Mouse (Mus musculus): ENCODE data around the gene Trim34a. TPM values are rescaled to one million over a fixed set of nuclear protein-coding genes. Genes with fewer than 3 reads are reported as not detected.

Gene Trim34a
- polyA plus RNA-seq (2017; shearing (Covaris generic)), result 10 to 100 TPM; 37.5 to 46.9 TPM

DNA sequence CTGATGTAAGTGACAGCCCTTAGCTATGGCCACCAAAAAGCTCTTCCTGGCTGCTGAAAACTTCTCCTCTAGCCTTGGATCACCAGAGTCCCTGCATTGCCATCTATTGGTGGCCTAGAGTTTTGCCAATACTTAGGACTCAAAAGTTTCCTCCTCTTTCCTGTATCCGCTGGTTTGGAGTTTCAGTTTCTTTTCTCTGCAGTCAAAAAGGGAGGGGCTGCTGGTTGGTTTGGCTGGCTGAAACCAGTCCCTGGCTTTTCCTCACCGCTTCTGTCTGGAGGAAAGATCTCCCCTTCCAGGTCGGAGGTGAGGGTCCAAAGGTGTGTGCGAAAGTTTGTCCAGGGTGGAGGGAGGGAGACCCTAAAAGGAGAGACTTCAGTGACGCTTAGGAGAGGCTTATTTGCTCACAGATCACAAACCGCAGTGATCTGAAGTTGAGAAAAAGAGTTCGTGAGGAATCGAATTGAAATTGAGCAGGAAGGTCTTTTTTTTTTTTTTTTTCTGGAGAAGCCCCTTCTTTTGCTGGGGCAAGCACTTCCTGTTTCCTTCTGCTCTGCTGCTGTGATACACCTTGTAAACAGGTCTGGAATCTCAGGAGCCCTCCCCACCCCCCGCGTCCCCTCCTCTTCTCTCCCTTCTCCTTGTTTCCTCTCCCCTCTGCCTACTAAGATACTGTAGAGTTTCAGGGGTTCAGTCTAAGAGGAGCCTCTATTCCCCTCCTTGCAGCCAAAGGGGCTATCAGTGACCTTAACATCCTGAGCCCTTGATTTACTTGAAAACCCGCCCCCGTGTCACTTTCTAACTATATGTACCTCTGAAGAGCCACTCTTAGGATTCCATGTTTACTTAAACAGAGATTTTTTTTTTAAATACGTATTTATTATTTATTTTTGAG lies at the start of gene Trim34a:
Trim34a (plus strand) TSS at position 171 of the 895 bp plus-strand sequence.

DNA sequence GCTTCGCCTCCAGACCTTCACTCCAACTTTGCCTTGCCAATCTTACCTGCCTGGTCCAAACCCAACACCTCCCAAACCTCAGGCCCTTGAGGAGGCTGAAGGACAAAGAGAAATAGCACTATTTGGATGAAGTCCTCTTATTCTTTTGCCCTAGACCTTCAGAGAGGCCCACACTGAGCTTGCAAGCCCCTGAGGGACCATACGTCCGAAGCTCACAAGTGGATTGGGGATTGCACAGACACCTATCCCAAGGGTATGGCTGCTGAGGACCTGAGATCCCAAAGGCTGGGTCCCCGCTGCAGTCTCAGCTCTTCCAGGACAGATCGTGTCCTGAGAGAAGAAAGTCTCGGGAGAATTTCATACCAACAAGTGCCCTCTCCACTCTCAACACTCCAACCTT lies 48.4 kb upstream of the Trim34a start, which contains the start of gene Olfr649:
Olfr649 (minus strand) TSS at position 101 of the 400 bp plus-strand sequence.

DNA sequence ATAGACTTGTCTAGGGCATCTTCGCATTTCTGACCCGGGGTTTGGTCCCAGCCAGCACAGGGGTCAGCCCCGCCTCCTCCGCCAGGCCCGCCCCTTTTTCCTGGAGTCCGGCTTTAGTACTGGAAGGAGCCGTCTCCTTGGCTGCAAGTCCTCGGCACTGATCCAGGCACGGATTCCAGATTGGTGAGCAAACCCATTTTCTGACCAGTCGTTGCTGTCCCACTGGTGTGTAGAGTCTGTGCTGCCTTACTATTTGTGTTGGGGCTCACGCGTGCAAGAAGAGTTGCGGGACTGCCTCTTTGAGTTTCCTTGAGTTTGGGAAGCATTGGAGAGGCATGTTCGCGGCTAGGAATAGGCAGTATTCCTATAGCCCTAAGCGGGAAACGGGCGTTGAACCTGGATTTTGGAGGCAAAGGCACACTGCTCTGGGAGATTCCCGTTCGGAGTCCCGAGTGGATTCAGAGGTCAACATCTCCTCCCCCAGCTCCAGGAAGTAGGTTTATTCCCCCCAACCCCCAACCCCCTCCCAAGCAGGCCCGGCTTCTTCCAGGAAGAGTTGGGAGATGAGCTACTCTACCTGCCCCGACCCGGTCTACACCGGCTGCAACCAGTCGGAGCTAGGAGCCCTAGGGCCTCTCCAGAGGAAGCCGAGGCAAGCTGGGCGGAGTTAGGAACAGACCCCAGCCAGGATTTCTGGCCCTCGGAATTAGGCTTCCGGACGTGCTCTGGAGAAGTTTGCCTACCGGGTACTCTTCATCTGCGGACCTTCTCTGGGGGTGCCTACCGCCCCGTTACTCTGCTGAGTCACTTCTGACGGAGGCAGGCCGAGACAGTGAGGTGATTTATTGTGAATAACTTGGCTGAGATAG lies 25.3 kb upstream of the Trim34a start, which contains the start of gene Trim6:
Trim6 (plus strand) TSS at position 93 of the 869 bp plus-strand sequence.

DNA sequence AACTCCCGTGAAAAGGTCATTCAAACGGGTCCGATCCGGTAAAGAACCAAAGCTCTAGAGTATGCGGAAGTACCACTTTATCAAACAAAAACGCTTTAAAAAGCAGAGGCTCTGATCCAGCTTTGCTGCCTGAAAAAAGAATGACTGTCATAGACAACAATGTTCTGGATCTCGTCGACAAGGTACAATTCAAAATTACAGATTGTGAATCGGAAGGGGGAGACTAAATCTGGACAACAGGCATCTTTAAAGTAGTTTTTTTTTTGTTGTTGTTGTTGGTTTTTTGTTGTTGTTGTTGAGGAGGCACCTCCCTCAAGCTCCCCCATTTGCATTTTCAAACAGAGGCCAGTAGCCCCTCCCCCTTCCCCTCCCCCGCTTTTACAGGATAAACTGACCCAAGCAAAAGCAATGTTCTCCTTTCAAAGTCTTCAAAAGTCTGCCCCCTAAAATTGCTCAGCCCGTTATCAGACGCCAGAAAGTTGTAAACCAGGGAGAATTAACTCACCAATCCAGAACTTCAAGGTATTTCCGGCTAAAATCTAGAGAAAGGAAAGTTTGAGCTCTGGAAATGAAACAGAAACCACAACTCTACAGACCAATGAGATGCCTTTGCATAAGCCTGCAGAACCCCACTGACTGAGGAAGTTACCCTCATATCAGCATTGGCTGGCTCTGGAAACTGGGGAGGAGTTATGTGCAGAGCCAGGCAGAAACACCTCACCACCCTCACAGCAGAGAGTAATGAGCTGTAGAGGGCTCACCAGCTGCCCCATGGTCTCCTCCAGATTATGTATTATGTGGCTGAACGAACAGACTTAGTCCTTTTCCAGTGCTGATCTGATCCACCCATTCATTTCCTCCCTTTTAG lies 43.6 kb downstream of the Trim34a start, which contains the start of gene Trim5:
Trim5 (minus strand) TSS at position 519 of the 868 bp plus-strand sequence.

Other genes with a start within 250 kb of the Trim34a start
- gene Olfr638, start 245.7 kb upstream of the Trim34a start, polyA plus RNA-seq (2017; shearing (Covaris generic)), result not detected
- gene Olfr639, start 227.2 kb upstream of the Trim34a start, polyA plus RNA-seq (2017; shearing (Covaris generic)), result under 1 TPM; 0.04 TPM
- not detected for gene Olfr640, start 218.9 kb upstream of the Trim34a start, polyA plus RNA-seq (2017; shearing (Covaris generic))
- gene Olfr641, start 209.0 kb upstream of the Trim34a start, polyA plus RNA-seq (2017; shearing (Covaris generic)), result not detected
- under 1 TPM in 1 of 2 experiments, not detected in 1; 0.05 TPM for gene Olfr642, start 191.8 kb upstream of the Trim34a start, polyA plus RNA-seq (2017; shearing (Covaris generic))
- under 1 TPM in 1 of 2 experiments, not detected in 1; 0.18 TPM for gene 4930516K23Rik, start 183.0 kb upstream of the Trim34a start, polyA plus RNA-seq (2017; shearing (Covaris generic))
- gene Olfr644, start 172.6 kb upstream of the Trim34a start, polyA plus RNA-seq (2017; shearing (Covaris generic)), result not detected
- gene Olfr645, start 159.0 kb upstream of the Trim34a start, polyA plus RNA-seq (2017; shearing (Covaris generic)), result not detected
- gene Olfr646, start 139.6 kb upstream of the Trim34a start, polyA plus RNA-seq (2017; shearing (Covaris generic)), result not detected
- not detected for gene Ubqln5, start 114.6 kb upstream of the Trim34a start, polyA plus RNA-seq (2017; shearing (Covaris generic))
- not detected for gene Olfr643, start 107.1 kb upstream of the Trim34a start, polyA plus RNA-seq (2017; shearing (Covaris generic))
- gene Ubqln3, start 101.2 kb upstream of the Trim34a start, polyA plus RNA-seq (2017; shearing (Covaris generic)), result not detected
- gene Ubqlnl, start 93.9 kb upstream of the Trim34a start, polyA plus RNA-seq (2017; shearing (Covaris generic)), result under 1 TPM in 1 of 2 experiments, not detected in 1; 0.57 TPM
- not detected for gene Olfm5, start 79.6 kb upstream of the Trim34a start, polyA plus RNA-seq (2017; shearing (Covaris generic))
- under 1 TPM in 1 of 2 experiments, not detected in 1; 0.10 TPM for gene Olfr648, start 61.1 kb upstream of the Trim34a start, polyA plus RNA-seq (2017; shearing (Covaris generic))
- gene Olfr649, start 48.5 kb upstream of the Trim34a start, polyA plus RNA-seq (2017; shearing (Covaris generic)), result not detected
- gene Trim6, start 25.7 kb upstream of the Trim34a start, polyA plus RNA-seq (2017; shearing (Covaris generic)), result 1 to 10 TPM; 1.9 to 2.3 TPM
- gene Trim5, start 43.6 kb downstream of the Trim34a start, polyA plus RNA-seq (2017; shearing (Covaris generic)), result 10 to 100 TPM; 26.9 to 27.7 TPM
- 100 to 1,000 TPM; 132 to 180 TPM for gene Trim12a, start 71.0 kb downstream of the Trim34a start, polyA plus RNA-seq (2017; shearing (Covaris generic))
- gene Trim34b, start 85.0 kb downstream of the Trim34a start, polyA plus RNA-seq (2017; shearing (Covaris generic)), result 1 to 10 TPM in 1 of 2 experiments, under 1 TPM in 1; 0.25 to 1.1 TPM
- 10 to 100 TPM; 25.7 to 33.5 TPM for gene Trim12c, start 108.9 kb downstream of the Trim34a start, polyA plus RNA-seq (2017; shearing (Covaris generic))
- 1 to 10 TPM; 1.0 to 2.2 TPM for gene Trim30b, start 125.4 kb downstream of the Trim34a start, polyA plus RNA-seq (2017; shearing (Covaris generic))
- gene Trim30c, start 156.4 kb downstream of the Trim34a start, polyA plus RNA-seq (2017; shearing (Covaris generic)), result under 1 TPM; 0.47 to 0.86 TPM
- gene Trim30a, start 220.7 kb downstream of the Trim34a start, polyA plus RNA-seq (2017; shearing (Covaris generic)), result 10 to 100 TPM; 54.1 to 86.0 TPM

Data from activated CD4-positive, CD25-positive, alpha-beta regulatory T cell (primary cell).